Mouse (Mus musculus): ENCODE measurements around the gene Sh3bp5. TPM values are rescaled to one million over a fixed set of nuclear protein-coding genes. Genes with fewer than 3 reads are reported as not detected.
"Not testable (repeated sequence)": the region's sequence is repeated elsewhere in the genome, so short reads cannot be mapped to it uniquely, and the experiment has no call there.

The Sh3bp5 gene
- polyA plus RNA-seq, 1 experiment = 43.4 TPM

- DNase-seq = peak; percentile 25
- 83% methylated on average over 5 of the region's 5 CpGs for WGBS
- TF ChIP-seq CTCF (conservative IDR thresholded peaks at IDR 0.05; ENCODE audit: insufficient read depth, insufficient read length, low read depth, low read length) = peak; percentile 30
- not testable (repeated sequence) for H3K4me1 ChIP-seq (ENCODE audit: control insufficient read depth, insufficient read depth, low read length); H3K4me3 ChIP-seq (ENCODE audit: insufficient read depth, low read depth, low read length); H3K27me3 ChIP-seq (replicated peaks; ENCODE audit: control insufficient read depth, insufficient read depth, low read length); H3K27ac ChIP-seq (ENCODE audit: insufficient read depth, low read depth, low read length); H3K36me3 ChIP-seq (ENCODE audit: control insufficient read depth, insufficient read depth, low read length)
Measured at GRCm38 (mm10) chr14:31462226-31462625, 26.3 kb upstream of the Sh3bp5 start.

DNA sequence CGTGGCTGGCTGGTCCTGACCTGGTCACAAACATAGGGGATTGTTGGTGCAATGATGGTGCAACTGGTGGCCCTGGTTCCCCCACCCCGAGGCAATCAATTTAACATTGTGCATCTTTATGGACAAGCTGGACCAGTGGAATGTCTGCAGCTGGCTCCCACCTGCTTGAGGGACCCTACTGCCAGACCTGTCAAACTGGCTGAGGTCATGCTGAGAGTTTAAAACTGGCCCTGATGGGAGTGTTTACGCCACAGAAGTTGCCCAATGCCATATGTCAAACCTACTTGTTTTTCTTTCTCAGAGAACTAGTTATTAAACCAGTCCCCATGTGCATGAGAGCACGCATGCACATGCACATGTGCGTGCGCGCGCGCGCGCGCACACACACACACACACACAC is 22.1 kb upstream of the Sh3bp5 start:
- 87% methylated on average over 12 of the region's 12 CpGs for WGBS
- H3K27ac ChIP-seq (ENCODE audit: insufficient read depth, low read depth, low read length) = no peak overlapping the region
- no peak overlapping the region for H3K4me3 ChIP-seq (ENCODE audit: insufficient read depth, low read depth, low read length)
- no peak for DNase-seq
- H3K4me1 ChIP-seq (ENCODE audit: control insufficient read depth, insufficient read depth, low read length) = no peaks in the 10 kb centered on the region
- H3K36me3 ChIP-seq (ENCODE audit: control insufficient read depth, insufficient read depth, low read length) = no peaks in the 10 kb centered on the region
- no peak for TF ChIP-seq CTCF (conservative IDR thresholded peaks at IDR 0.05; ENCODE audit: insufficient read depth, insufficient read length, low read depth, low read length)
- no peak for TF ChIP-seq POLR2A (IDR thresholded peaks at IDR 0.05; ENCODE audit: low read depth, low read length)
- H3K27me3 ChIP-seq (replicated peaks; ENCODE audit: control insufficient read depth, insufficient read depth, low read length) = no peaks in the 10 kb centered on the region

- no peak overlapping the region for H3K4me3 ChIP-seq (ENCODE audit: insufficient read depth, low read depth, low read length)
- H3K36me3 ChIP-seq (ENCODE audit: control insufficient read depth, insufficient read depth, low read length) = no peaks in the 10 kb centered on the region
- H3K4me1 ChIP-seq (ENCODE audit: control insufficient read depth, insufficient read depth, low read length) = no peaks in the 10 kb centered on the region
- WGBS = 87% methylated on average over 6 of the region's 6 CpGs
- TF ChIP-seq CTCF (conservative IDR thresholded peaks at IDR 0.05; ENCODE audit: insufficient read depth, insufficient read length, low read depth, low read length) (no peak), POLR2A (IDR thresholded peaks at IDR 0.05; ENCODE audit: low read depth, low read length) (no peak)
- H3K27me3 ChIP-seq (replicated peaks; ENCODE audit: control insufficient read depth, insufficient read depth, low read length) = no peaks in the 10 kb centered on the region
- no peak overlapping the region for H3K27ac ChIP-seq (ENCODE audit: insufficient read depth, low read depth, low read length)
- no peak for DNase-seq
Measured at GRCm38 (mm10) chr14:31456064-31456721, 20.3 kb upstream of the Sh3bp5 start.

DNA sequence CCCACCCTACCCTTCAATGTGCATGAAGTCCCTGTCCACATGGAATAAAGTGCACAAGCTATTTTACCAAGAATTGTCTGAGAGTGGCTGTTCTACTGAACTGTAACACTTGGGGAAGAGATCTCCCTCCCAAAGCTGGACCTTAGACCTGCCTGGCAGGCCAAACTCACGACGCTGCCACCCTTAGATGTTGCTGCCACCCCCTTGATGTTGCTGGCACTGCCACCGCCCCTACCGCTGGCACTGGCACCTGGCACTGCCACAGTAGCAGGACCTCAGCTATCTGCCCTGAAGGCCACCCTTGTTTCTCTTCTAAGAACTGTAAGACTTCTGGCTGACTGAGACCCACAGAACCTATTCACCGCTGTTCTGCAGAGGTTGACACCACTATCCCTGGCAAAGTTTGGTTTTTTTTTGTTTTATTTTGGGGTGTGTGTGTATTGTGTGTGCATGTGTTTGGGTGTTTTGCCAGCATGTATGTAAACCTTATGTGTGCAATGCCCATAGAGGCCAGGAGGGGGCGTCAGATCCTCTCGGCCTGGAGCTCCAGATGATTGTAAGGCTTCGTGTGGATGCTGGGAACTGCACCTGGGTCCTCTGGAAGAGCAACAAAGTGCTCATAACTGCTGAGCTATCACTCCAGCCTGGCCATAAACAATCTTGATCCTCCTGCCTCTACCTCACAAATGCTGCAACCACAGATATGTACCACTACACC is 19.1 kb upstream of the Sh3bp5 start:
- H3K4me3 ChIP-seq (ENCODE audit: insufficient read depth, low read depth, low read length) = no peak overlapping the region

GRCm38 (mm10) chr14:31453946-31454345 is 18.1 kb upstream of the Sh3bp5 start:
- not testable (repeated sequence) for H3K4me3 ChIP-seq (ENCODE audit: insufficient read depth, low read depth, low read length); H3K36me3 ChIP-seq (ENCODE audit: control insufficient read depth, insufficient read depth, low read length); H3K27ac ChIP-seq (ENCODE audit: insufficient read depth, low read depth, low read length); H3K27me3 ChIP-seq (replicated peaks; ENCODE audit: control insufficient read depth, insufficient read depth, low read length); DNase-seq; H3K4me1 ChIP-seq (ENCODE audit: control insufficient read depth, insufficient read depth, low read length)
- WGBS = 92% methylated on average over 12 of the region's 12 CpGs

More for the DNA sequence above, 19.1 kb upstream of the Sh3bp5 start:
- TF ChIP-seq POLR2A (IDR thresholded peaks at IDR 0.05; ENCODE audit: low read depth, low read length) = no peak
- TF ChIP-seq CTCF (conservative IDR thresholded peaks at IDR 0.05; ENCODE audit: insufficient read depth, insufficient read length, low read depth, low read length) = 0 out of 2 replicates have a peak, but pooled peaks have one; percentile 27
- no peaks in the 10 kb centered on the region for H3K4me1 ChIP-seq (ENCODE audit: control insufficient read depth, insufficient read depth, low read length)
- H3K27ac ChIP-seq (ENCODE audit: insufficient read depth, low read depth, low read length) = no peak overlapping the region
- no peaks in the 10 kb centered on the region for H3K36me3 ChIP-seq (ENCODE audit: control insufficient read depth, insufficient read depth, low read length)
- H3K27me3 ChIP-seq (replicated peaks; ENCODE audit: control insufficient read depth, insufficient read depth, low read length) = no peaks in the 10 kb centered on the region
- 76% methylated on average over 8 of the region's 8 CpGs for WGBS
- DNase-seq = peak; percentile 66

- no peaks in the 10 kb centered on the region for H3K36me3 ChIP-seq (ENCODE audit: control insufficient read depth, insufficient read depth, low read length)
- no peak overlapping the region for H3K4me3 ChIP-seq (ENCODE audit: insufficient read depth, low read depth, low read length)
- DNase-seq = no peak
- no peaks in the 10 kb centered on the region for H3K4me1 ChIP-seq (ENCODE audit: control insufficient read depth, insufficient read depth, low read length)
- peak overlapping the region; percentile 4; the same call in 1 of the 2 replicates for H3K27ac ChIP-seq (ENCODE audit: insufficient read depth, low read depth, low read length)
- no peak for TF ChIP-seq CTCF (conservative IDR thresholded peaks at IDR 0.05; ENCODE audit: insufficient read depth, insufficient read length, low read depth, low read length)
- no peak for TF ChIP-seq POLR2A (IDR thresholded peaks at IDR 0.05; ENCODE audit: low read depth, low read length)
- no peaks in the 10 kb centered on the region for H3K27me3 ChIP-seq (replicated peaks; ENCODE audit: control insufficient read depth, insufficient read depth, low read length)
- WGBS = 48% methylated on average over 5 of the region's 5 CpGs
Measured at GRCm38 (mm10) chr14:31448994-31449393, 13.1 kb upstream of the Sh3bp5 start.

DNA sequence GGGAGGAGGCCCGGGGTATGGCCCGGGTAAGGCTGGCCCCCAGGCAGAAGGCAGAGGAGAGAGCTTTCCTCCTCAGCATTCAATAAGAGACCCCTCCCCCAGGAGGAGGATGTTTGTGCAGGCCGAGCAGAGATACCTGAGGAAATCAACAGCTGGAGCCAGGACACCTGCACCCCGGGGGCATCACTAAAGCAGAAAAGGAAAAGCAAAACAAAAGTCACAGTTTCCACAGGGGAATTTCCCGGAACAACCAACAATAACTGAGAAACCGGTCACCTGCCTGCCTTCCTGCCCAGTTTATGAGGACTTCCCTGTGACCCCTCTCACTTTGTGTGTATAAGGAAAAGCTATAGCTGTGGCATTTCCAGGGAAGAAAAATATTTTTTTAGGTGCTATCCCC is 7.7 kb upstream of the Sh3bp5 start:
- TF ChIP-seq POLR2A (IDR thresholded peaks at IDR 0.05; ENCODE audit: low read depth, low read length) (no peak), CTCF (conservative IDR thresholded peaks at IDR 0.05; ENCODE audit: insufficient read depth, insufficient read length, low read depth, low read length) (no peak)
- Histone ChIP-seq H3K4me1 (ENCODE audit: control insufficient read depth, insufficient read depth, low read length) (no peaks in the 10 kb centered on the region), H3K27me3 (replicated peaks; ENCODE audit: control insufficient read depth, insufficient read depth, low read length) (no peaks in the 10 kb centered on the region), H3K27ac (ENCODE audit: insufficient read depth, low read depth, low read length) (no peak overlapping the region), H3K36me3 (ENCODE audit: control insufficient read depth, insufficient read depth, low read length) (no peaks in the 10 kb centered on the region), H3K4me3 (ENCODE audit: insufficient read depth, low read depth, low read length) (no peak overlapping the region)
- WGBS = 53% methylated on average over 6 of the region's 6 CpGs
- DNase-seq = no peak

Measured in kidney, adult 2 months (tissue).